In genomic region chr10:77165318-77165945, GRCm38 (mm10) we compare ENCODE assay signal across 8 mouse cellular contexts. TPM values are rescaled to one million over a fixed set of nuclear protein-coding genes. Genes with fewer than 3 reads are reported as not detected.
DNase-seq lines count a peak whose midpoint lies in the region; ATAC-seq and TF ChIP-seq lines count a peak whose summit lies in the region.

No protein-coding gene starts in this region.

- H3K79me3 ChIP-seq in C2C12 (ENCODE audit: low read depth): peaks cover 51% of the 10 kb centered on the region

- peak overlapping the region; percentile 68 for H3K9ac ChIP-seq in forebrain, embryonic 12.5 days

- peak overlapping the region; percentile 88 for H3K27ac ChIP-seq in forebrain, embryonic 12.5 days
- no peak overlapping the region for H3K27ac ChIP-seq in thymus, adult 2 months (ENCODE audit: control insufficient read depth, insufficient read depth, low read length)

- H3K9me3 ChIP-seq in G1E (replicated peaks): no peaks in the 10 kb centered on the region
- no peaks in the 10 kb centered on the region for H3K9me3 ChIP-seq in forebrain, embryonic 12.5 days

- H3K36me3 ChIP-seq in C2C12 (ENCODE audit: control insufficient read depth, insufficient read depth) (peaks cover 10% of the 10 kb centered on the region), G1E (replicated peaks) (peaks cover 20% of the 10 kb centered on the region)
- no peaks in the 10 kb centered on the region for H3K36me3 ChIP-seq in forebrain, embryonic 12.5 days (replicated peaks)
- H3K36me3 ChIP-seq in thymus, adult 2 months (ENCODE audit: control insufficient read depth, insufficient read depth, low read length): no peaks in the 10 kb centered on the region

- TF ChIP-seq POLR2A in thymus, adult 2 months (IDR thresholded peaks at IDR 0.05; ENCODE audit: control insufficient read depth, extremely low read depth, insufficient read depth, low read length, poor library complexity): no peak

- no peak for TF ChIP-seq CTCF in C2C12 (IDR thresholded peaks at IDR 0.05; ENCODE audit: control insufficient read depth, insufficient read depth, insufficient read length)
- no peak for TF ChIP-seq CTCF in G1E (IDR thresholded peaks at IDR 0.05; ENCODE audit: low read depth, low read length)
- TF ChIP-seq CTCF in thymus, adult 2 months (IDR thresholded peaks at IDR 0.05; ENCODE audit: borderline replicate concordance, control insufficient read depth, extremely low read depth, insufficient read depth, low read length, poor library complexity): no peak

- H3K4me3 ChIP-seq in C2C12 (ENCODE audit: insufficient read depth, poor library complexity, severe bottlenecking) (peak overlapping the region; percentile 85), G1E (ENCODE audit: low read depth, low read length) (peak overlapping the region; percentile 79)
- H3K4me3 ChIP-seq in forebrain, embryonic 12.5 days (replicated peaks): peak overlapping the region; percentile 52
- H3K4me3 ChIP-seq in thymus, adult 2 months (ENCODE audit: control insufficient read depth, insufficient read depth, low read length): no peak overlapping the region

- under 1% methylated on average over 40 of the region's 40 CpGs for WGBS in forebrain, embryonic 12.5 days
- 7% methylated on average over 40 of the region's 40 CpGs for whole genome bisulfite sequencing in thymus, adult 2 months

- peak overlapping the region; percentile 72 for H3ac ChIP-seq in C2C12 (ENCODE audit: control insufficient read depth, insufficient read length, low read depth)

- H3K4me1 ChIP-seq in G1E (ENCODE audit: insufficient read depth, low read depth, low read length): peaks cover 78% of the 10 kb centered on the region
- peaks cover 44% of the 10 kb centered on the region for H3K4me1 ChIP-seq in forebrain, embryonic 12.5 days
- H3K4me1 ChIP-seq in thymus, adult 2 months (replicated peaks; ENCODE audit: control insufficient read depth, insufficient read depth, low read length): no peaks in the 10 kb centered on the region

- peak; percentile 21 for DNase-seq in G1E (ENCODE audit: low spot score)
- DNase-seq in kidney, adult 8-10 months: peak; percentile 65 to 68
- DNase-seq in lung, postnatal 4 days: peak; percentile 28 to 34
- DNase-seq in testis, postnatal 10 days (ENCODE audit: low spot score): peak; percentile 63
- DNase-seq in thymus, adult 2 months: no peak
- no peak for DNase-seq in urinary bladder, postnatal 36 days (ENCODE audit: low spot score in 2 of 2)

- no peak for ATAC-seq in G1E (ENCODE audit: extremely low read depth, insufficient number of reproducible peaks, low FRiP score, poor library complexity, severe bottlenecking)
- peak; percentile 53 for ATAC-seq in forebrain, embryonic 12.5 days (ENCODE audit: low FRiP score)

- H3K27me3 ChIP-seq in C2C12 (ENCODE audit: control insufficient read depth, insufficient read depth, insufficient read length) (no peaks in the 10 kb centered on the region), G1E (ENCODE audit: insufficient read depth, low read length) (peaks cover 35% of the 10 kb centered on the region; the same call in 1 of the 2 replicates)
- H3K27me3 ChIP-seq in forebrain, embryonic 12.5 days: peaks cover 18% of the 10 kb centered on the region
- H3K27me3 ChIP-seq in thymus, adult 2 months (ENCODE audit: control insufficient read depth, insufficient read depth, low read length): no peaks in the 10 kb centered on the region

- H3K4me2 ChIP-seq in forebrain, embryonic 12.5 days: peak overlapping the region; percentile 94

- peaks cover 66% of the 10 kb centered on the region for H3K79me2 ChIP-seq in C2C12 (ENCODE audit: control insufficient read depth, insufficient read depth)

TF ChIP-seq in C2C12, 6 proteins besides CTCF, POLR2A, EP300 and RAD21:
- TF ChIP-seq MAX (IDR thresholded peaks at IDR 0.05) (no peak), CEBPB (IDR thresholded peaks at IDR 0.05; ENCODE audit: low read depth) (no peak), FOSL1 (IDR thresholded peaks at IDR 0.05; ENCODE audit: insufficient read depth, low read length, poor library complexity, severe bottlenecking) (no peak), MYOD1 (IDR thresholded peaks at IDR 0.05; ENCODE audit: control insufficient read depth, insufficient read length, low read depth) (no peak), MYOG (IDR thresholded peaks at IDR 0.05; ENCODE audit: control insufficient read depth, extremely low read depth, insufficient read length) (no peak), USF1 (IDR thresholded peaks at IDR 0.05; ENCODE audit: low read depth) (no peak)
TF ChIP-seq in C2C12: peak in this region for 0.

RNA-seq across cellular contexts. Expression of gene Col18a1, which starts 0.9 kb away (rescaled TPM):
- polyA plus RNA-seq in C2C12 (2012; fragmentation: generic; extraction: Trizol) (177 TPM), G1E (2012) (145 and 178 TPM in 2 replicates)
- total RNA-seq in G1E (2014; fragmentation: Nextera tagmentation) (19.3 and 33.0 TPM in 2 replicates), G1E (2017) (45.1 and 46.8 TPM in 2 replicates)
- polyA plus RNA-seq in forebrain, embryonic 12.5 days (2016; fragmentation: Nextera tagmentation; extraction: Ambion mirVana): 79.0 and 83.1 TPM in 2 replicates
- 19.8 and 20.7 TPM in 2 replicates for polyA plus RNA-seq in thymus, adult 2 months (2012; rRNA removed)

Comparison
In these comparisons a context has a peak if more than half of its experiments do, and no peak if none do; other contexts are left out.
1. DNase-seq: peak in G1E (single experiment), kidney, adult 8-10 months (2 of 2), lung, postnatal 4 days (2 of 2) and testis, postnatal 10 days (single experiment); none in thymus, adult 2 months (single experiment) and urinary bladder, postnatal 36 days (0 of 2).